Mouse (Mus musculus) brain, embryonic 18.5 days (tissue): ENCODE measurements around the gene Smco3.
"Not testable (repeated sequence)": the region's sequence is repeated elsewhere in the genome, so short reads cannot be mapped to it uniquely, and the experiment has no call there.

Experiments used
- DNase-seq: peaks from one replicate; pipeline ENCODE4 v3.0.0-alpha.2; 2012; ENCODE audit warnings: low read depth, low spot score

The Smco3 gene

GRCm38 (mm10) chr6:136806819-136807218, 28.4 kb downstream of the Smco3 start:
- DNase-seq: no peak

GRCm38 (mm10) chr6:136805409-136805775, 29.9 kb downstream of the Smco3 start:
- DNase-seq: no peak

- no peak for DNase-seq
Observed at GRCm38 (mm10) chr6:136804705-136805408, 30.4 kb downstream of the Smco3 start.

- DNase-seq: peak; percentile 88
Observed at GRCm38 (mm10) chr6:136803739-136804633, 31.3 kb downstream of the Smco3 start, which contains the start of gene Hist4h4. Gene Hist4h4, minus strand, starts transcription at chr6:136804415.

GRCm38 (mm10) chr6:136803093-136803738, 32.0 kb downstream of the Smco3 start:
- DNase-seq: no peak

GRCm38 (mm10) chr6:136801274-136801673, 34.0 kb downstream of the Smco3 start:
- DNase-seq: no peak

GRCm38 (mm10) chr6:136800710-136801109, 34.5 kb downstream of the Smco3 start:
- no peak for DNase-seq

GRCm38 (mm10) chr6:136797874-136798693, 37.2 kb downstream of the Smco3 start:
- not testable (repeated sequence) for DNase-seq

GRCm38 (mm10) chr6:136795850-136796249, 39.4 kb downstream of the Smco3 start:
- DNase-seq: no peak

- no peak for DNase-seq
Observed at GRCm38 (mm10) chr6:136795110-136795509, 40.1 kb downstream of the Smco3 start.

- no peak for DNase-seq
Observed at GRCm38 (mm10) chr6:136793831-136794525, 41.3 kb downstream of the Smco3 start.

GRCm38 (mm10) chr6:136792884-136793758, 42.1 kb downstream of the Smco3 start:
- DNase-seq: no peak

- DNase-seq: no peak
Observed at GRCm38 (mm10) chr6:136789391-136789971, 45.8 kb downstream of the Smco3 start.

- no peak for DNase-seq
Observed at GRCm38 (mm10) chr6:136782761-136783160, 52.5 kb downstream of the Smco3 start.

GRCm38 (mm10) chr6:136782146-136782545, 53.1 kb downstream of the Smco3 start:
- DNase-seq: no peak

- DNase-seq: no peak
Observed at GRCm38 (mm10) chr6:136781377-136781986, 53.8 kb downstream of the Smco3 start, which contains the start of gene Gucy2c. Gene Gucy2c, minus strand, starts transcription at chr6:136781765.
